Mouse (Mus musculus) cerebellum, adult 9-10 months (tissue): ENCODE measurements at regions not wholly inside any gene's neighbourhood (a gene's known extent, or its start where the extent isn't known, plus 50 kb on each side); places are given as distances from the start of the nearest gene placed in this dataset.

Experiments
- DNase-seq: peaks from one replicate; pipeline ENCODE4 v3.0.0; 2022

DNA sequence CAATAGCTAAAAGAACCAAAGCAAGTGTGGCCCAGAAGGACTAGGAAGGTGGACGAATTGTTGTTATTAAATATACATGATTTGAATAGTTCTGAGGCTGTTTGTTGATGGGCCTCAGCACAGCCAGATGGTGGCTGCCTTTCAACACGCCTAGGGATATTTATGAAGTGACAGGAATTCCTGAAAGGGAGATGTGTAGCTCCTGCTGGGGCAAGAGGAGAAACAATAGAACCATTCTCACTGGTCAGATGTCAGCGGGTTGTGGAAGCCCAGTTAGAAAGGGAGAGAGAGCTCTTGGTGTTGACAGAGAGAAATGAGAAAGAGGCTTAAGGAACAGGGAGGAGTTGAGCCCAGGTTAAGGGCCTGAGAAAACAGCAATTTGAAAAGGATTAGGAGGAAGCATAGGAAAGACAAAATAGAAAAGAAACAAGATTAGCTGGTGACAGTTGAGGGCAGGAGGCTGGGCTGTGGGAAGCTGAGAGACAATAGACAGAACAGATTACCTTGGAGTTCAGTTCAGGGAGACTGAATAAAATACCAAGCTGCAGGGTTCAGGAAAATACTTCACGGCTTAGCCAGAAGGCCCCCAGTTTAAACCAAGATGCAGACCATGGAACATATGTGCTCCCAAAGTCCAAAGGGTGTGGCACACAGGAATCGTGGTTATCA, 174.7 kb upstream of the Ptbp2 start:
- no peak for DNase-seq

DNA sequence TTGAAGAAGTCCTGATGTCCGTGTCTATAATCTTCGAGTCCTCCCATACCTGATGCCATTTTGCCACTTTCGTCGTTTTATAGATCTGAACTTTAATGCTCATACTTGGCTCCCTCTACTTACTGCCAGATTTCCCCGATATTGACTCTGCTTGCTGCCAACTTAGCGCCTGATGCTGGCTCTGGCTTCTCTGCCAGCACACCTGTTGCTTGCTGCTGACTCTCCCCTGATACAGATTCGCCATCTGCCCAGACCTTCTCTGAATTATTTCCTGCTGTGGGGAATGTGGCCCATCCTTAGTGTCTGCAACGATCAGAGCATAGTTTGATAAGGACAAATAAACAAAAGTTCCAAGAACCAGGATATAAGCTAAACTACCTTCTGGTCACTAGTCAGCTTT, 173.3 kb upstream of the Ptbp2 start:
- DNase-seq, result no peak

DNA sequence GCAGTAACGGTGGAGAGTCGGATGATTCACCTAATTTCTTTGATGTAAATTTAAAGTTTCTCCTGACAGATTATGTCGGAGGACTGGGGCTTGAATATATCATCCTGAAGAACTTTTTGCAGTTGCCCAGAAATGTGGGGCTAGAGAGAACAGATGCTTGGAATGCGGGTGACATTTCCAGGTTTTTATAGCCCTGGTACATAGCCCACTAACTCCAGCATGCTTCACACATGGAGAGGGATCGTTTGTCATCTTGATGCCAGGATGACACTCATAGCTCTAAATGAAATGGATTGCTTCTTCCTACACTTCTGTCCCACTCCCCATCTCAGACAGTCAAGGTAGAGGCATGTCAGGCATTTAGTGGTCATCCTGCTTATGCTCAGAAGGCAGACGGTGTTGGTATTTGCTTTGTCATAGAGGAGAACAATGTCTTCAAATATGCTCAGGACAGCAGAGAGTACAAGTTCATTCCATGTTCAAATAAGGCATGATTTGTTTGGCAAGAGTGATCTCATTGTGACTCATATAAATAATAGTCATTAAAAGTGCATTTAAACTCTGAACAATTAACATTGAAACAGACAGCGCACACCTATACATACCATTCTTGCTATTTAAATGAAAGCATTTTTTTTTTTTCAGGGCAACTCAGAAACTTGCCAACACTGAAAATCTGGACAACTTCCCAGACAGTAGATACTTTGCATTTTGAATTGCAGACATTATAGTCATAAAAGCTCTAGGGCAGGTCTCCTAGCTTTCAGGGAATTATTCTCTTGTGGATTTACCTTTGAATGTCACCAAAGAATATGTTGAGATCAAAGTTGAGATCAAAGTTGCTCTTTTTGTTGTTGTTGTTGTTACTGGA, 171.7 kb upstream of the Ptbp2 start:
- DNase-seq, result no peak

DNA sequence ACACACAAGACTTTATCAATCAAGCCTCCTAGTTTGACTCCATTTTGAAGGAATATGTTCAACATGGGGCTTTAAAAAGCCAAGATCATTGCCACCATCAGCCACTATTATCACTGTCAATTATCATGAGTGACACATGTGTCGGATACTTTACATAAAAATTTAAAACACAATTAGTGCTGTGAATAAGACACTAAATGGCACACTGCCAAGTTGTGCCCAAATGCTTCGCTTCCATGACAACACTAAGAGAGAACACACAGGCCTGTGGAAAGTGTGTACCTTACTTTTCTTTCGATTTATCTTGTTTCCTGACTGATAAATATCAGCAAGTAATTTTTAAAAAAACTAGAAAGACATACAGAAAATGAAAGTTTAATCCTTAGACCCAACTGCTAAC, 166.5 kb upstream of the Ptbp2 start:
- DNase-seq, result no peak

DNA sequence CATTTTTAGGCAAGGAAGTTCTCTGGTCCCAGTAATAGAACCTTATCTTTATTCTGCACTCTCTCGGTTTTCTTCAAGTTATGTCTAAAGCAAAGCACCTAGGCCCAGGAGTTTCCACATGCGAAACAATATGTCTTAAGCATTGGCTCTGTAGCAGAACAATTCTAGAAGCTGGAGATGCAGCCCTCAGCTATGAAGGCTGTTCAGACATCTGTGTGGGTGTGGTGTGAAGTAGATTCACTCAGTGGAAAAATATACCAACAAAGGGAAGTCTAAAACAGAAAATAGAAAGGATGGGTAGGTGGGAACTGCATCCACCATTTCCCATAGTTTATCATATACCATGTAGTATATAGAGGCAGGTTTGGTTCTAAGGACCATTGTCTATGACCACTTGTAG, 165.8 kb upstream of the Ptbp2 start:
- DNase-seq, result no peak

DNA sequence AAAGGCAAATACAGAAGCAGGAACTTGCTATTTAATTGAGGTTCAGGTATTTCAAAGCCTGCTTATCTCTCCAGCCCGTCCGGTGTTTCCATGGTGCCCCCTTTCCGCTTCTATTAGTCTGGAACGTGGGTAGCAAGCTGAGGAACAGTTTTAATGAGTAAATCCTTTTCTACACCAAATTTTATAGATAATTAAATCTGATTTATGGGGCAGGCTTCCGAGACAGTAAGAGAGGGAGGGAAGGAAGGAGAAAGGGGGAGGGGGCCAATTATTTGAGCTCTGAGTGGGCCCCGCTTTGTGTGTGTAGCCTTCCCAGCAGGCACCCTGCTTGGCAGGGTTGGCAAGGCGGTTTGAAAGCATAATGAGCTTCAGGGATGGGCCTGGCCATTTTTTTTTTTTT, 165.4 kb upstream of the Ptbp2 start:
- no peak for DNase-seq

DNA sequence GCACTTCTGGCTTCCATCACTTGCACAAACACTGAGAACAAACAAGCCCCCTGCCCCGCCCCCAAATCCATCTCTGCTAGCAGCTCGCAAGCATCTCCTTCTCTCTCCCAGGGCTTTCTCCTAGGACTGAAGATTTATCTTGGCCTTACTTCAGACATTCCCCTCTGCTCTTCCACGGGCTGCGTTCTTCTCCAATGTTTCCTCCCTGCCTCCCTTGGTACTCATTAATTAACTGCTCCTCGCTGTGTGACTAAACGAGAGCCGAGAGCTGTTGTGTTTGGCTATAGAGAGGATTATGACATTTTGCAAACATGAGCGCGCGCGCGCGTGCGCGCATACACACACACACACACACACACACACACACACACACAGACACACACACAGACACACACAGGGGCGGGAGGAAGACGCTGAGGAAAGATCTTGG, 164.8 kb upstream of the Ptbp2 start:
- no peak for DNase-seq

DNA sequence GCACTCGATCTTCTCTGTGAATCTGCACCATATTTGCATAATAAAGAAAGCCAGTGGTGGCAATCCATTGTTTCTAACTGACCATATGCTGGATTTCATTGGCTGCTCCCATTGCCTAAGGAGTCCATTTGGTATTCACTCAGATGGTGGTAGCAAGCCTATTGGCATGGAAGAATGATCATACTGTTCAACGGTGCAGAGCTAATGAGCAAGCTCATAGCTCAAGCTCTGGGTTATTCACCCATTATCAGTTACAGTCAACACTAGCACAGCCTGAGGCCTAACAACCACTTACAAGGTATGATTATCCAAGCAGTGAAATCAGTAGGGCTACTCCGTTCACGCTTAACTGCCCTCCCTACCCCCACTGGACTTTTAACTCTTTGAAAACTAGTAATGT, 162.9 kb upstream of the Ptbp2 start:
- DNase-seq, result no peak

DNA sequence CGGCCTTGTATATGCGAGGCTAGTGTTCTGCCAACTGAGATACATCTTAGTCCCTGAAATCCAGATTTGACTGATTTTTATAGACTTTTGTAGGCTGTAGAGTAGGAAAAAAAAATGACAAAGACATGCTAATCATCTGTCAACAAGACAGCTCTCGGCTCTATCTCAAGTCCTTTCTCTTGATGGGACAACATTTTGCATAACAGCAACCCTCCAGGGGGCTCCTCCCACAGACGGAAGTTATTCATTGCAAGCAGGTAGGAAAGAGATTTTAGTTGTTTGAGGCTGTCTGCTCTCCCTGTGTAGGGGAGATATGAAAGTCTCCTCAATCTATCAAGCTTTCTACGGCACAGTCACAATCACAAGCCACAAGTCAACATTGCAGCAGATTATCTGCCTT, 159.8 kb upstream of the Ptbp2 start:
- DNase-seq, result no peak

DNA sequence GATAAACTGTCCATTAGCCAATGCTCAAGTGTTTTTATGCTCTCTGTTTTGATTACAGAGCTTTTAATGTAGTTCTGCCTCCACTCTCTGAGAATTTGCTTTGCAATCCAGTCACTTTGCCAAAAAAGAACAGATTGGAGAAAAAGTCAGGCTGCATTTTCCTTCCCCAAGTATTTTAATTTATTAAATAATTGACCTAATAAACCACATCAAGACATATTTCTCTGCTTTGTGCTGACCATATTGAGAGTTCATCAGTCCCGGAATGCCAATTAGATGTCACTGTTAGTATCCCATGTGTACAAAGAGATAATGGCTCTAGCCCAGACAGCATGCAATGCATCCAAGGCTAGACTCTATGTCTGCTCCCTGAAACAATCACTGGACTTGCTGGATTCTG, 154.8 kb upstream of the Ptbp2 start:
- no peak for DNase-seq

DNA sequence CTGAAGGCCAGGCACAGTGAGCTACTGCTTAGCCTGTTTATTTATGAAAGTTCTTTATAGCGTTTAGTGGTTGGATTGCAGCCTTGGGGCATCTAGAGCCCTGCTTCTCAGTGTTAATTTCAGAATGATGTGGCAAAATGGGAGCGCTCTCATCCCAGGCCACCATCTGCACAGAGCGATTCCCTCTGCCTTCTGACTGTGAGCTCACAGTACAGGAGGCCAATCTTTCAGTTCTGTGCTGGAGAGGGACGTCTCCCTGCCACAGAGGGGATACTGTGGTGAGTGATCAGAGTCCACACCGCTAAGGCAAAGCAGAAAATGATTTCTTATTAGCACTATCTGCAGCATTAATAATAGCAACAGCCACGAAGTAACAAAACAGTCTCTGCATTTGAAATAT, 154.2 kb upstream of the Ptbp2 start:
- DNase-seq, result no peak

DNA sequence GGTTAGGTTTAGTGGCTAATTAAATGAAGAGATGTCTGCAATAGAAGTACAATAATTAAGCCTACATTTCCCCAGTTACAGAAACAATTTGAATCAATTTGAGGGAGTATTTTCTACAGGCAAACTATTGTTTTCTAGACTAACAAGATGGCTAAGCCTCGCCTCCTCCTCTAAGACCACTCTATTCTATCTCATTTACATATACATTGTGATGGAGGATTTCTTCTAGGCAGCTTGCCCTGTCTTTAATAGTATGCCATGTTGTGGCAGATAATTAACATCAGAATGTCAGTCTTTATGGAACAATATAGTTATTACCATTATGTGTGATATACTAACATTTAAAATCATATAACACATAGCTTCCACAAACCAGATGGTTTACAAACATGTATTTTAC, 152.3 kb upstream of the Ptbp2 start:
- DNase-seq, result no peak

DNA sequence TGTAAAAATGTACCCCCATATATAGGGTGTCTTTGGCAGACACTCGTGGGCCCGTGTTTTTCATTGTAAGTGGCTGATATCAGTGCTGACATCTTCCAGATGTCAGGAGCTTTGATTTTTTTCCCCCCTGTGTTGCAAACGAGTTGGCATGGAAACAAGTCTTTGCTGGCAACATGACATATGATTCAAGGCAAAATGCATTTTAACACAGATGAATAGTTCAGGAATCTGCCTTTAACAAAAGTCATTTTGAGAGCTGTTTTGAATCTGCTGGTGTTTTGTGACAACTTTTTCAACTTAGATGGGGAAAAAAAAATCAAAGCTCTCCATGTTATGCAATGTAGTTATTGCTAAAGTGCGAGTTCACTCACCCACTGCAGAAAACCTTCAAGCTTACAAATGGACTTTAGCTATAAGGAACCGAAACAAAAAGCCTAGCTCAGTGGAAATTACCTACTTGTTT, 148.8 kb upstream of the Ptbp2 start:
- no peak for DNase-seq

DNA sequence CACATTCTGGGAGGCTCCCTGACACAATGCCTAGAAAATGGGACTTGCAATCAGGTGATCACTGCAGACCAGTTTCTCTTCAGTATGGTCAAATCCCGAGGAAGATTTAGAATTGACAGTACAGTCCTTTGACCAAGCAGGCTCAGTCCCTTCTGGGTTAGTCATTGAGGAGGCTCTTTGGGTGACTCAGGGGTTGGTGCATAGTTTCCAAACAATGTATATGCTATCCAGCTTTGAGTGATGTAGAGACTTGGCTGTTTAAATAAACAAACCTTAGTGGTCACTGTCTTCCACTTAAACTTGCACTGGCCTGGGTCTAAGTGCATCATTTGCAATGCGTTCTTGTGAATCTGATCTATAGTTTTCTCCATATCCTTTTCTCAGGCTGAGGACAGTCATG, 144.0 kb upstream of the Ptbp2 start:
- no peak for DNase-seq

DNA sequence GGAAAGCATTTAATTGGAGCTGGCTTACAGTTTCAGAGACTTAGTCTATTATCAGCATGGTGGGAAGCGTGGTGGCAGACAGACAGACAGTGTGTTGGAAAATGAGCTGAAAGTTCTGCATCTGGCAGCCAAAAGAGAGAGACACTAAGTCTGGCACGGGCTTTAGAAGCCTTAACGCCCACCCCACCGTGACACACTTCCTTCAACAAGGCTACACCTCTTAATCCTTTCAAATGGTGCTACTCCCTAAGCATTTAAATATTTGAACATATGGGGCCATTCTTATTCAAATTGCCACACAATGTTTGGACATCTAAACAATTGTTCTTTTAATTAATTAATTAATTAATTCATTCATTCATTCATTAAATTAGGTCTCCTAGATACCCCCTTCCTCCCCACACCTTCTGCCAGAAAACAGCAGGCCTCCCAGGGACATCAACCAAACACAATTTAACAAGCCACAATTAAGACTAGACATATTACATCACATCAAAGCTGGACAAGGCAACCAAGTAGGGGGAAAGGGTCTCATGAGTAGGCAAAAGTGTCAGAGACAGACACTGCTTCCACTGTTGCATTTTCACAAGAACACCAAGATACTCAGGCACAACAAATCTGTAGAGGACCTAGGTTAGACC, 135.4 kb upstream of the Ptbp2 start:
- no peak for DNase-seq

DNA sequence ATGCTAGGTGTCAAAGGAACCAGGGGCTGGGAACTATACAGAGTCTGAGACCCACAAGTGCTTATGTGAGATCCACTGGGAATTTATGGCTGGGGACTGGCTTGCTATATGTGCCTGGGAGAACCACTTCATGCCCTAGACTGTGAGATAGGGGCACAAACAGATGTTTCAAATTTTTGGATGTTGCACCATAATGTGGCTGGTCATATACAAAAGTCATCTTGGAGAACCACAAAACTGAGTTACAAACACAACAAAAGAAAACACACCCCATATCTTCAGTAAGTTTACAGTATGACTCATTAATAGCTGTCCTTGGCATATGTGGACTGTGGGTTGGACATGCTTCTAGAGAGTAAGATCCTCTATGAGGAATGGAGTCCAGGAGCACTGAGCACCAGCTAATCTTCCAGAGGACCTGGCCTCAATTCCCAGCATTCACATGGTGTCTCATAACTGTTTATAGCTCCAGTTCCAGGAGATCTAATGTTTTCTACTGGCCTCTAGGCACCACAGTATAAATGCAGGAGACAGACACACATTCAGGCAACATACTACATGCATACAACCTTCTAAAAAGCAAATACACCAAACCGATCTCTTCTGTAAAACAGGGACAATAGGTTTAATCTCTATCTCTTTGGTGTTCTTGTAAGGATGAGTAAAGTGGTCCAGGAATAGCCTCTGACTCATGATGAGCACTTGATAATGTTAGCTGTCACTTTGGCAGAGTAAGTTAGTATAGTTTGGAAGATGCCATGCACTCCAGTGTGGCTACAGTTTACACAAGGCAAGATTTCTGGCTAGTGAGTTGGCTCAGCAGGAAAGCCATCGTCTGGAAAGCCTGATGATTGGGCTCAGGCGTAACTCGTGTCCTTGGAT, 132.0 kb upstream of the Ptbp2 start:
- no peak for DNase-seq

DNA sequence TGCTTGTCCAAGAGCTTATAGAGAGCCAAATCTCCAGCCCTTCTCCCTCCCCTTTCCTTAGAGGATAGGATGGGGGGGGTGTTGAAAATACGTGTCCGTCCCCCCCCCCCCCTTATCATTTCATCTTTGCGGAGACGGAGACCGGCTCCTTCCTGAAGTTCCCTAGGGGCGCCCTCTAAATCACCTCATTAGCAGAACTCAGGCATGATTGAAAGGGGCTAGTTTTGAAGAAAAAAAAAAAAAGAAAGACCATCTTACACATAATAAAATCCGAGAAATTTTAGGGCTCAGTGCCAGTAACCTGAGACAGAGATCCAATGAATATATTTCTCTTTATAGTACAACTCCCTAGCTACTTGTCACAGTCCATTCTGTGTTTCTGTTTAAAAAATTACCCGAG, 127.3 kb upstream of the Ptbp2 start:
- no peak for DNase-seq

DNA sequence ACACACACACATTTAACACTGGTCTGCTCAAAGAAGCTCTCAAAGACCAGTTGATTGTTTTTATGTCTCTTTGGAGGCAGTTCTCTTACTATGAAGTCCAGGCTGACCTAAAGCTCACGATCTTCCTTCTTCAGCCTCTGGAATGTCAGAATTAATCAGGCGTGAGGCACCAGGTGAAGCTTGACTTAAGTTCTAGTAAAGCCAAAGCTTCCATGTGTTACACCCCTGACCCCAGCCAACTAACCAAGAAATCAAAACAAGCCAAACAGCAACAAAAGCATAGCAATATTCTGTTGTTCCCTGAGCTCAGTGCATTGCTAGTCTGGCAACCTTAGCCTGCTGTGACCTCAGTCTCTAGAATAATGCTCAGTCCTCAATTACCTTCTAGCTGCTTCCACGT, 120.0 kb upstream of the Ptbp2 start:
- no peak for DNase-seq

DNA sequence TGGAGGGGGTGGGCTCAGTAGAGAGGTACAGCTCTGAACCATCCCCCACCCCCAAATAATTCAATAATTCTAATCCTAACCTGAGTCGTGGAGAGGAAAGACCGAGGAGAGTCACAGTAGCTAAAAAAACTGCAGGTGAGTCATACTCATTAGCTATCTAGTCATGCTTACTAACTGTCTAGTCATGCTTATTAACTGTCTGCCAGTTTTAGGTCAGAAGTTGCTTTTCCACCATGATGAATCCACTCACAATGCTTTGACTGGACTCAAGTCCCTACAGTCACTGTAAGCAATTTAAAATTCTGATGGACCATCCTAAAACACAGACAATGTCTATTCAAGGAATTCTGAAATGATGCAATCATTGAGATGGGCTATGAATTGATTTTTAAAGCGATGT, 110.9 kb upstream of the Ptbp2 start:
- DNase-seq, result no peak

DNA sequence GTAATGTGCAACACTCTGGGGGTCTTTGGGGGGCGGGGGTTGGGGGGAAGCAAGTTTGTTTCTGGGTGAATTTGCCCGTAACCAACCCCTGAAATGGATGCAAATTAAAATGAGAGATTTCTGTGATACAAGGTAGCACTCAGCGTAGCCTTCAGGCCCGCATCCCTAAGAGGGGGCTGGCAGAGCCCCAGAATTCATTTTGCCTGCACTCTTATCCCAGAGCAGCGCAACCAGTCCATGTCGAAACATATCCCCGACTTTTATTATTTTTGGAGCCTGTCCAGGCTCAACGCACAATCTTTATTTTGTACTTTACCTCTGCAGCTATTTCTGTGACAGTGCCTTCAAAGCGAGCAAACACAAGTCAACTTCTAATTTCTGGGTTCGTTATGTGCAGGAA, 109.8 kb upstream of the Ptbp2 start:
- DNase-seq, result no peak

DNA sequence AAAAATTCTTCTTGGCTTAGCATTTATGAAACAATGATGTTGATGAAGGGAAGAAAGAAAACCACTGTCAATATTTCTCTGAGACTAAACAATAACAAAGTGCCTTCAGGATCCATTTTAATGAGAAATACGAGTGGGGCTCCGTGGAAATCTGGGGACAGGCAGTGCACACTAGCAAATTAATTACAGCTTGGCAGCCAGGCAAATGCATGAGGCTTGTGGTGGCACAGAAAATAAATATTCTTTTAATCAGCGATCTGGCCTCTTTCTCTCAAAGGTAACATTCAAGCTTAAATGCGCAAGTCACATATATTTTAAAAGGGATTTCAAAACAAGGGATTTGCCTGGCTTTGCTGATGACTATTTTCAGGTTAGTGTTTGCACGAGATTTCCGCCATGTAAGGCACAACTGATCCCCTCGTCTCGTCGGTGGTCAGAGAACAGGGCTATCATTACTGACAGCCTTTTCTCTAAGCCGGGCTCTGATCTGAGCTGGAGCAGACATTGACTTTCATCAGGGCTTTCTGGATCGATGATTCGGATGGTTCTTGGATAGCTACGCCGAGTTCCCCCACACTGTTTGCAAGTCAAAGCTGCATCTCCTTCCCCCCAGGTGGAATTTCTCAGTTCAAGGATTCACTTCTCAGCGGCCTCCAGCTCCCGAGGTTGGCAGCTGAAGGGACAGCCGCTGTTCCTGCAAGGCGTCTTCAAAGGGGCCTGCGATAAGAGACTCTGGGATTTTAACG, 109.1 kb upstream of the Ptbp2 start:
- no peak for DNase-seq

DNA sequence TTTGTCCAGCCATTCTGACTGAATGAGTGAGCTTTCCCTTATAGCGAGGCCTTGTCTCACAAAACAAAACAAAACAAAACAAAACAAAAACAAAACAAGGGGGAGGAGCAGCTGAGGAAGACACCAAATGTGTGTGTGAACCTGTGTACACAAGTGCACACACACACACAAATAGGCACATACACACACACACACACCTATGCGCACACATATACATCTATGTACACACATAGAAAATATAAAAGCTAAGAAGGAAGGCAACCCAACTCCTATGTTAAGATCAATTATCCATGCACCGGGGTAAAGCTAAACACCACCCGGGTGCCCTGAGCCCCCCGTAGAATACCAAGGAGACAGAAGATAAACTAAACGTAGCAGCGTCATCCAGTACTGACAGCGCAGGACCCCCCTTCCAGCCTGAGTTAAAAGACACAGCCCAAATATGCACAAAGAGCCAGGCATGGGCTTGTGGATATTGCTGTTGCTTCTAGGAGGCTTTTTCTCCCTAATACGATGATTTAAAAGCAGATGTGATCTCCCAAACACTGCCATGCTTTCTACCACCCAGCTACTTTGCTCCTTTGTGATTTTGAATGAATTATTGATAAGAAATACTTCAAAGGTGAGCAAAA, 108.4 kb upstream of the Ptbp2 start:
- DNase-seq, result no peak
